Mouse (Mus musculus): ENCODE measurements around the gene Col5a1. TPM values are rescaled to one million over a fixed set of nuclear protein-coding genes. Genes with fewer than 3 reads are reported as not detected.
A peak's percentile ranks its signal among the peaks of the same experiment; 100 is the strongest.

Col5a1 gene
- total and polyA plus RNA-seq, 3 experiments: 31.1 to 75.5 TPM; not detected in 1

- no peak for DNase-seq (ENCODE audit: low read depth, low spot score)
- Histone ChIP-seq H3K27me3 (ENCODE audit: control insufficient read depth in 1 of 2, insufficient read depth in 2 of 2, low read length in 2 of 2) (no peaks in the 10 kb centered on the region), H3K36me3 (ENCODE audit: control insufficient read depth in 1 of 2, insufficient read depth in 2 of 2, low read length in 2 of 2) (peaks cover 0 to 27% of the 10 kb centered on the region in 2 experiments; a peak in 2 of 4 replicates), H3K4me3 (ENCODE audit: control insufficient read depth in 1 of 2, insufficient read depth in 1 of 2, low read depth in 2 of 2, low read length in 2 of 2) (no peak overlapping the region), H3K9me3 (replicated peaks; ENCODE audit: insufficient read depth, low read length) (no peaks in the 10 kb centered on the region), H3K27ac (ENCODE audit: control insufficient read depth, low read depth, low read length) (peak overlapping the region; percentile 1; the same call in 1 of the 2 replicates), H3K9ac (ENCODE audit: control insufficient read depth, low read depth, low read length, poor library complexity, severe bottlenecking) (peak overlapping the region; percentile 15; the same call in 1 of the 2 replicates), H3K4me1 (ENCODE audit: control insufficient read depth in 1 of 2, insufficient read depth in 2 of 2, low read length in 2 of 2) (peaks cover 20 to 43% of the 10 kb centered on the region in 2 experiments), H3K79me2 (ENCODE audit: control insufficient read depth, insufficient read depth, low read length, poor library complexity) (no peaks in the 10 kb centered on the region)
- no peak for TF ChIP-seq ZKSCAN1 (IDR thresholded peaks at IDR 0.05; ENCODE audit: low read depth, low read length)
- no peak for TF ChIP-seq E2F4 (IDR thresholded peaks at IDR 0.05; ENCODE audit: borderline replicate concordance, low read depth, low read length)
- no peak for TF ChIP-seq BHLHE40 (IDR thresholded peaks at IDR 0.05; ENCODE audit: borderline replicate concordance, low read depth, low read length)
- no peak for TF ChIP-seq KAT2A (conservative IDR thresholded peaks at IDR 0.05; ENCODE audit: low read depth, low read length)
- TF ChIP-seq TBP (IDR thresholded peaks at IDR 0.05; ENCODE audit: low read depth, low read length): peak; percentile 89
- TF ChIP-seq ZNF384 (IDR thresholded peaks at IDR 0.05; ENCODE audit: low read depth, low read length): no peak
- TF ChIP-seq UBTF (IDR thresholded peaks at IDR 0.05; ENCODE audit: borderline replicate concordance, insufficient read depth, low read depth, low read length): 0 out of 2 replicates have a peak, but pooled peaks have one; percentile 54
- TF ChIP-seq MYC (IDR thresholded peaks at IDR 0.05; ENCODE audit: low read depth, low read length): no peak
- no peak for TF ChIP-seq SMC3 (IDR thresholded peaks at IDR 0.05; ENCODE audit: low read depth, low read length)
- no peak for TF ChIP-seq JUND (IDR thresholded peaks at IDR 0.05; ENCODE audit: low read depth, low read length)
- TF ChIP-seq CHD2 (IDR thresholded peaks at IDR 0.05; ENCODE audit: low read length): no peak
- no peak for TF ChIP-seq USF2 (IDR thresholded peaks at IDR 0.05; ENCODE audit: borderline replicate concordance in 1 of 2, insufficient read depth in 1 of 2, low read depth in 1 of 2, low read length in 2 of 2)
Measured at GRCm38 (mm10) chr2:27986751-27987150, 100.5 kb downstream of the Col5a1 start.

GRCm38 (mm10) chr2:27990430-27991211 is 104.4 kb downstream of the Col5a1 start:
- peaks cover 0 to 10% of the 10 kb centered on the region in 2 experiments; a peak in 2 of 4 replicates for H3K36me3 ChIP-seq (ENCODE audit: control insufficient read depth in 1 of 2, insufficient read depth in 2 of 2, low read length in 2 of 2)
- no peaks in the 10 kb centered on the region for H3K27me3 ChIP-seq (ENCODE audit: control insufficient read depth in 1 of 2, insufficient read depth in 2 of 2, low read length in 2 of 2)
- no peaks in the 10 kb centered on the region for H3K79me2 ChIP-seq (ENCODE audit: control insufficient read depth, insufficient read depth, low read length, poor library complexity)
- no peak for TF ChIP-seq RAD21 (IDR thresholded peaks at IDR 0.05; ENCODE audit: low read depth, low read length)
- TF ChIP-seq ZNF384 (IDR thresholded peaks at IDR 0.05; ENCODE audit: low read depth, low read length): no peak
- no peak for TF ChIP-seq MAFK (IDR thresholded peaks at IDR 0.05; ENCODE audit: borderline replicate concordance, low read depth, low read length)
- TF ChIP-seq NRF1 (IDR thresholded peaks at IDR 0.05; ENCODE audit: insufficient read depth, low read depth, low read length, poor library complexity, severe bottlenecking): no peak
- no peak for TF ChIP-seq KAT2A (conservative IDR thresholded peaks at IDR 0.05; ENCODE audit: low read depth, low read length)
- no peak for TF ChIP-seq TCF12 (IDR thresholded peaks at IDR 0.05; ENCODE audit: low read depth, low read length)
- no peak overlapping the region for H3K27ac ChIP-seq (ENCODE audit: control insufficient read depth, low read depth, low read length)
- no peak overlapping the region for H3K4me3 ChIP-seq (ENCODE audit: control insufficient read depth in 1 of 2, insufficient read depth in 1 of 2, low read depth in 2 of 2, low read length in 2 of 2)
- no peaks in the 10 kb centered on the region for H3K9me3 ChIP-seq (replicated peaks; ENCODE audit: insufficient read depth, low read length)
- no peak for DNase-seq (ENCODE audit: low read depth, low spot score)
- peaks cover 10 to 27% of the 10 kb centered on the region in 2 experiments for H3K4me1 ChIP-seq (ENCODE audit: control insufficient read depth in 1 of 2, insufficient read depth in 2 of 2, low read length in 2 of 2)
- H3K9ac ChIP-seq (ENCODE audit: control insufficient read depth, low read depth, low read length, poor library complexity, severe bottlenecking): no peak overlapping the region
